Mouse (Mus musculus) midbrain, embryonic 14.5 days (tissue): ENCODE data around the gene Gne. TPM values are rescaled to one million over a fixed set of nuclear protein-coding genes. Genes with fewer than 3 reads are reported as not detected.

Experiments
- ATAC-seq: fragments of 200-750 bp; cut with Nextera tagmentation; 2 replicates; pipeline ENCODE4 v1.8.0; 2017; ENCODE audit warnings: moderate number of reproducible peaks, moderate library complexity; ENCODE audit not compliant: low FRiP score, low TSS enrichment
- DNase-seq: peaks from one replicate; pipeline ENCODE4 v3.0.0-alpha.2; 2015
- H3K27ac ChIP-seq: fragments of 300-500 bp; sonication (generic); replicated peaks from 2 replicates; pipeline ENCODE4 v1.5.1; 2014; ENCODE audit warnings: mild to moderate bottlenecking, low read depth, low read length, moderate library complexity
- H3K27me3 ChIP-seq: fragments of 300-500 bp; sonication (generic); 2 replicates; pipeline ENCODE4 v1.6.1; 2014; ENCODE audit warnings: low read length, control low read depth, mixed read lengths; ENCODE audit not compliant: control insufficient read depth, insufficient read depth
- H3K36me3 ChIP-seq: fragments of 300-500 bp; sonication (generic); 2 replicates; pipeline ENCODE4 v1.6.1; 2014; ENCODE audit warnings: low read length, control low read depth; ENCODE audit not compliant: control insufficient read depth, insufficient read depth
- H3K4me1 ChIP-seq: fragments of 300-500 bp; sonication (generic); 2 replicates; pipeline ENCODE4 v1.6.1; 2014; ENCODE audit warnings: mild to moderate bottlenecking, antibody characterized with exemption, low read length, control low read depth; ENCODE audit not compliant: control insufficient read depth, insufficient read depth
- H3K4me2 ChIP-seq: fragments of 300-500 bp; sonication (generic); 2 replicates; pipeline ENCODE4 v1.6.1; 2014; ENCODE audit warnings: mild to moderate bottlenecking, low read length, moderate library complexity
- H3K4me3 ChIP-seq: fragments of 300-500 bp; sonication (generic); replicated peaks from 2 replicates; pipeline ENCODE4 v1.5.1; 2014; ENCODE audit warnings: low read depth, low read length
- H3K9ac ChIP-seq: fragments of 300-500 bp; sonication (generic); replicated peaks from 2 replicates; pipeline ENCODE4 v1.6.1; 2014; ENCODE audit warnings: mild to moderate bottlenecking, low read length, moderate library complexity
- H3K9me3 ChIP-seq: fragments of 300-500 bp; sonication (generic); 2 replicates; pipeline ENCODE4 v1.6.1; 2016; ENCODE audit warnings: low read length, control low read depth, mixed read lengths; ENCODE audit not compliant: control insufficient read depth
- WGBS: fragments of 180-500 bp; shearing (Covaris S2); extraction: QIAGEN DNeasy Blood & Tissue Kit; methylation state at CpG from one replicate; pipeline ENCODE4 v1.1.7; 2014; 5-methylcytosine and 5-hydroxymethylcytosine counted together
- polyA plus RNA-seq: library from polyadenylated mRNA; unstranded; fragments of >200 nt; fragmentation: Nextera tagmentation; extraction: Ambion mirVana; gene quantifications from 2 replicates; pipeline ENCODE4 v1.2.1, GENCODE M21; 2014

Gene Gne
- polyA plus RNA-seq, 1 experiment from 2014 or later, result 29.5 TPM

DNA sequence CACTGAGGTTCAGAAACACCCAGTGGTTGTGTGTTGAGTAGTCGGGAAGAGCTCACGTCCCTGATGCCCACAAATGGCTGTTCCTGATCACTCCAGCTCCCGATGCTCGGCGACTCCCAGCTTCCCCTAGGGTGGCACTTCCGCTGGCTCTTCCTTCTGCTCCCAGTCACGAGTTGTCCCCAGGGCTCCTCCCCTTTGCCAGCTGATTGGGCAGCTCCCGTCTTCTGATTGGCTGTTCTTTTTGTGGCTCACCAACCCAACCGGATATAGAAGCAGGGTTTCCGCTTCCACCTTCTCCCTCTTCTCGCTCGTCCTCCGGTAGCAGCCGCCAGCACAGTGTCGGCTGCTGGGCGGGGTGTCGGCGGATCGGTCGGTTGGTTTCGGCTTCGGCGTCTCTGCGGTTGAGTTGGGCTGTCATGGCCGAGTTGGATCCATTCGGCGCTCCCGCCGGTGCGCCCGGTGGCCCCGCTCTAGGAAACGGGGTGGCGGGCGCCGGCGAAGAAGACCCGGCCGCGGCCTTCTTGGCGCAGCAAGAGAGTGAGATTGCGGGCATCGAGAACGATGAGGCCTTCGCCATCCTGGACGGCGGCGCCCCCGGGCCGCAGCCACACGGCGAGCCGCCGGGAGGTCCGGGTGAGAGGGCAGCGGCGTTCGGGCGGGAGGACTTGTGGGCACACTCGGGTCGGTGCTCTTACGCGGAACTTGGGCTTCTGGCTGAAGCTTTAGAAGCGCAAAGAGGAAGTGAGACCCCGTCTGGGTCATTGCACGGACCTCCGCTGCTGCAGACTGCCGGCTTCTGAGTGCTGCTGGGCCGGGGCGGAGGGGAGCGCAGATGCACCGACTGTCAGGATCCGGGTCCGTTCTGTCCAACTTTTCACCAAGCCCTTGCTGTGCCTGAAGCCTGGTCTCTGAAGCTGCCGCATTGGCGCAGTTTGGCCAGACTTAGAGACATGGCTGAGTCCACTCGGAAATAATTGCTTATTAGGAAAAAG lies 71.3 kb downstream of the Gne start:
- ATAC-seq (peak; percentile 99), DNase-seq (peak; percentile 95)
- Histone ChIP-seq H3K27ac (peak overlapping the region; percentile 78), H3K9me3 (no peaks in the 10 kb centered on the region), H3K9ac (peak overlapping the region; percentile 90), H3K27me3 (no peaks in the 10 kb centered on the region), H3K36me3 (no peaks in the 10 kb centered on the region), H3K4me3 (peak overlapping the region; percentile 100), H3K4me2 (peak overlapping the region; percentile 99), H3K4me1 (peaks cover 19% of the 10 kb centered on the region)
- under 1% methylated on average over 77 of the region's 77 CpGs for WGBS

DNA sequence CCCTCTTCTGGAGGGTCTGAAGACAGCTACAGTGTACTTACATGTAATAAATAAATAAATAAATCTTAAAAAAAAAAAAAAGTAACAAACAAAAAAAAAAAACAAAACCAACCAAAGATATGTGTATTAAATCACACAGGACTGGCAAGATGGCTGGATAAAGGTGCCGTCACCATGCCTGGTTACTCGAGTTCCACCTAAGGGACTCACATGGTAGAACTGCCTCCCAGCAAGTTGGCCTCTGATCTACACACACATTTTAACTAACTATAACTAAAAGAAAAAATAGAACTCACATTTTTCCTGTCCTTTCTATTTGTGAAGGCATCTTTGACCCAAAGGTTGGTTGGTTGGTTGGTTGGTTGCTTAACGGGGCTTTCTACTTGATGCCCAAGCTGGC lies 72.2 kb downstream of the Gne start:
- 80% methylated on average over 3 of the region's 3 CpGs for WGBS

DNA sequence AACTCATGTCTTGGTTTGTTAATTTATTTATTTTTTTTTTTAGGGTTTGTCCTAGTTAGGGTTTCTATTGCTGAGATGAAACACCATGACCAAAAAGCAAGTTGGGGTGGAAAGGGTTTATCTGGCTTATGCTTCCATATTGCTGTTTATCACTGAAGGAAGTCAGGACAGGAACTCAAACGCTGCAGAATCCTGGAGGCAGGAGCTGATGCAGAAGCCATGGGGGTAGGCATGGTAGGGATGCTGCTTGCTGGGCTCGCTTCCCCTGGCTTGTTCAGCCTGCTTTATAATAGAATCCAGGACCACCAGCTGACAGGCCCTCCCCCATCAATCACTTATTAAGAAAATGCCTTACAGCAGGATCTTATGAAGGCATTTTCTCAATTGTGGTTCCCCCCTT lies 73.1 kb downstream of the Gne start:
- no peak for DNase-seq
- H3K27ac ChIP-seq, result no peak overlapping the region
- no peak overlapping the region for H3K9ac ChIP-seq
- ATAC-seq, result no peak
- H3K27me3 ChIP-seq, result no peaks in the 10 kb centered on the region
- no peaks in the 10 kb centered on the region for H3K36me3 ChIP-seq
- no peaks in the 10 kb centered on the region for H3K9me3 ChIP-seq
- H3K4me1 ChIP-seq, result peaks cover 19% of the 10 kb centered on the region
- 48% methylated on average over 2 of the region's 2 CpGs for WGBS
- no peak overlapping the region for H3K4me2 ChIP-seq
- H3K4me3 ChIP-seq, result no peak overlapping the region

More for the DNA sequence above, 72.2 kb downstream of the Gne start:
- ATAC-seq (no peak), DNase-seq (peak; percentile 2)
- Histone ChIP-seq H3K9ac (peak overlapping the region; percentile 44), H3K36me3 (no peaks in the 10 kb centered on the region), H3K4me3 (peak overlapping the region; percentile 100), H3K27ac (peak overlapping the region; percentile 72), H3K27me3 (no peaks in the 10 kb centered on the region), H3K4me2 (peak overlapping the region; percentile 99), H3K4me1 (peaks cover 19% of the 10 kb centered on the region), H3K9me3 (no peaks in the 10 kb centered on the region)

DNA sequence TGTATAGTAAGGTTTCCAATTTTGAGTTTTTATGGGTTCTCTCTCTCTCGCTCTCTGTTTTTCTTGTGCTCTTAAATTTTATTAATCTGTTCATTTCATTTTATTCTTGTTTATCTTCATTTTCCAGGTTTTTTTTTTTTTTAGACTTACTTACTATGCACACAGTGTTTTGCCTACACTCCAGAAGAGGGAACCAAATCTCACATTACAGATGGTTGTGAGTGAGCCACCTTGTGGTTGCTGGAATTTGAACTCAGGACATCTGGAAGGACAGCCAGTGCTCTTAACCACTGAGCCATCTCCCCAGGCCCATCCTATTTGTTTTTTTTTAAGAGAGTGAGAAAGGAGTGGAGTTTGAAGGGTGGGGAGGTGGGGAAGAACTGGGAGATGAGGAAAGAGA lies 73.8 kb downstream of the Gne start:
- 95% methylated on average over 1 of the region's 1 CpGs for WGBS
- no peaks in the 10 kb centered on the region for H3K27me3 ChIP-seq
- no peak overlapping the region for H3K9ac ChIP-seq

DNA sequence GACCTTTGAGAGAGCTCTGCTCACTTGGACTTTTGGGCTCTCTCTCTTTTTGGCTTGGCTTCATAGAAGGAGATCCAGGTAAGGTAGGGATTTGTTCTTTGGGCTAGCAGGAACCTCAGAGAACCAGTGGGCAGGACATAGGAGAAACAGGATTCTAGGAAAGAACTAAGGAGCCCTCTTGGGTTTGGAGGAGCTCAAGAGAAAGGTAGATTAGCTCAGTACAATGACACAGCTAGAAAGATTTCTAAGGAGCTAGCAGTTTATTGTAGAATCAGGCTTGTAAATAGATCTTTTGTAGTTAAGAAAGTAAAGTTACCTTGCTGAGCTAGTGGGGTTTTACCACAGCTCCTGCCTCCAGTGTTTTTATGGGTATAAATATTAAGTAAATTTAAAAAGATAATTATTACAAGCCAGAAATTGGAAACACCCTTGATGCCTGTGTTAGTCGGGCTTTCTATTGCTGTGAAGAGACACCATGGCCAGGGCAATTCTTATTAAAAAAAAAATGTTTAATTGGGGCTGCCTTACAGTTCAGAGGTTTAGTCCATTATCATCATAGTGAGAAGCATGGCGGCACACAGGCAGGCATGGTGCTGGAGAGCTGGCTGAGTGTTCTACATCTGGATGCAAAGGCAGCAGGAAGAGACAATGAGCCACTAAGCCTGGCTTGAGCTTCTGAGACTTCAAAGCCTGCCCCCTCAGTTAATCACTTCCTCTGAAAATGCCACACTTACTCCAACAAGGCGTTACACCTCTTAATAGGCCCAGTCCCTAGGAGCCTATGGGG lies 79.2 kb downstream of the Gne start:
- 72% methylated on average over 3 of the region's 3 CpGs for WGBS
- Histone ChIP-seq H3K36me3 (no peaks in the 10 kb centered on the region), H3K4me2 (no peak overlapping the region), H3K9ac (no peak overlapping the region), H3K4me3 (no peak overlapping the region), H3K9me3 (no peaks in the 10 kb centered on the region), H3K27me3 (no peaks in the 10 kb centered on the region), H3K27ac (no peak overlapping the region), H3K4me1 (no peaks in the 10 kb centered on the region)
- ATAC-seq (no peak), DNase-seq (no peak)

More for the DNA sequence above, 73.8 kb downstream of the Gne start:
- no peak for DNase-seq
- Histone ChIP-seq H3K27ac (no peak overlapping the region), H3K9me3 (no peaks in the 10 kb centered on the region), H3K4me2 (no peak overlapping the region), H3K4me1 (peaks cover 19% of the 10 kb centered on the region), H3K4me3 (no peak overlapping the region), H3K36me3 (no peaks in the 10 kb centered on the region)
- ATAC-seq, result no peak

DNA sequence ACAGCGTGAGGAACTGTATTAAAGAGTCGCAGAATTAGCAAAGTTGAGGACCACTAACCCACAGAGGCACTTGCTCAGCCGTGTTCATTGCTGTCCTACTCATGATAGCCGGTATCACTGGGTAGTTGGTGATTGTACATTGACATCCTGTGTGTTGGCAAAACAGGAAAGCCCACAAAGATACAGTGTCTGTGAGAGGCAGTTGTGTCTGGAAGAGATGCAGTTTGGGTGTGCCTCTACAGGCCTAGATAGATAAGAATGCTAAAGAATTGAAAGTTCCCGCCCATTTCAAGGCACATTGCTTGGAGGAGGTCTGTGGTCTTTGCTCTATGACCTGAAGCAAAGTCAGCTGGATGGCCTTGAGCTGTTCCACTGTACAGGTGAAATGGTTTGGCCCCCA lies 79.9 kb downstream of the Gne start, which contains the start of gene Clta:
Gene Clta (plus strand): TSS at position 327 of the 400 bp plus-strand sequence.
- no peaks in the 10 kb centered on the region for H3K9me3 ChIP-seq
- H3K36me3 ChIP-seq, result no peaks in the 10 kb centered on the region
- no peaks in the 10 kb centered on the region for H3K27me3 ChIP-seq
- DNase-seq (no peak), ATAC-seq (no peak)
- 90% methylated on average over 5 of the region's 5 CpGs for WGBS
- H3K4me3 ChIP-seq, result no peak within 1 kb of the TSS
- no peak within 1 kb of the TSS for H3K4me2 ChIP-seq
- no peaks in the 10 kb centered on the region for H3K4me1 ChIP-seq
- no peak within 1 kb of the TSS for H3K27ac ChIP-seq
- no peak within 1 kb of the TSS for H3K9ac ChIP-seq

DNA sequence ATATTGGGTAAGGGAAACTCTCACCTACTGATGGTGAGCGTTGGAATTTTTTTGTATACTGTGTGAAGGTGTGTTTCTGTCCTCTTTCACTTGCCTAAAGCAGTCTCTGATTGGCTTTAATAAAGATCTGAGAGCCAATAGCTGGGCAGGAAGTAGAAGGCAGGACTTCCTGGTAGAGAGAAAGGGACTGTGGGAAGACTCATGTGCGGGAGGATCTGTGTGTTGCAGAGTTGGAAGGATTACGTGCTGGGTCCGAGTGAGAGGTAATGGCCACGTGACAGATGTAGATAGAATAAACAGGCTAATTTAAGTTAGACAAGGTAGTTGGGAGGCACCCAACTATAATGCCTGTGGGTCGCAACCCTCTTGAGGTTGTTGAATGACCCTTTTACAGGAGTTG lies 80.4 kb downstream of the Gne start:
- 87% methylated on average over 6 of the region's 6 CpGs for WGBS
- H3K4me2 ChIP-seq, result no peak overlapping the region

DNA sequence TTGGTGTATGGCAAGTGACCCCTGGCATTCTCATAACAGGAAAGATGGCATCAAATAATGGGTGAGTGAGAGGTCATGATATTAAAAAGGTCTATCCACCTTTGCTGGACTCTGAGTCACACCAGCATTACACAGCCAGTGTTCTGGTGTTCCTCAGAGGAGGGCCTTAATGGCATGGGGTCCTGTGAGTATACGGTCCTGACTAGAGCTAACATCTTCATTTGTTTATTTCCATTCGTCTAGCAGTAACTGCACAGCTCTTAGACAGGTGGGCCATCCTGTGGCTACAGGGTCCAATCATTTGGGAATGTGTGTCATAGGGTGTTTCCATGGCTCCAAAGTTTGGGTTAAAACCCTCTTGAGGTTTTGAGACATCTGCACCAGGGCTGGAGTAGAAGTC lies 89.6 kb downstream of the Gne start:
- Histone ChIP-seq H3K36me3 (no peaks in the 10 kb centered on the region), H3K27me3 (no peaks in the 10 kb centered on the region), H3K27ac (no peak overlapping the region), H3K9ac (no peak overlapping the region), H3K4me3 (no peak overlapping the region), H3K9me3 (no peaks in the 10 kb centered on the region; the same call in 1 of the 2 replicates), H3K4me1 (no peaks in the 10 kb centered on the region), H3K4me2 (no peak overlapping the region)
- ATAC-seq, result no peak
- WGBS, result 76% methylated on average over 2 of the region's 2 CpGs
- no peak for DNase-seq

More for the DNA sequence above, 80.4 kb downstream of the Gne start:
- Histone ChIP-seq H3K4me1 (no peaks in the 10 kb centered on the region), H3K9me3 (no peaks in the 10 kb centered on the region; the same call in 1 of the 2 replicates), H3K27ac (no peak overlapping the region), H3K4me3 (no peak overlapping the region), H3K36me3 (no peaks in the 10 kb centered on the region), H3K9ac (no peak overlapping the region), H3K27me3 (no peaks in the 10 kb centered on the region)
- ATAC-seq (no peak), DNase-seq (no peak)
